Mouse (Mus musculus) left cerebral cortex, adult 8-10 months (tissue): ENCODE results near the gene Pik3r5. TPM values are rescaled to one million over a fixed set of nuclear protein-coding genes. Genes with fewer than 3 reads are reported as not detected.

Experiments
- DNase-seq, 2 experiments: peaks; one replicate each; pipeline ENCODE4 v3.0.0; 2022; ENCODE audit warnings: low spot score in 2 of 2
- total RNA-seq, 4 experiments: library from RNA; stranded (reverse); gene quantifications; 2 replicates each; pipeline ENCODE4 v1.2.4; 2022

The Pik3r5 gene
- total RNA-seq: 1 to 10 TPM; 3.2 to 4.4 (median 3.7) TPM

GRCm38 (mm10) chr11:68431699-68432360 is at the start of gene Pik3r5:
Gene Pik3r5, plus strand, starts transcription at chr11:68432121.
- peak in 1 of 2 experiments; percentile 34 for DNase-seq

DNA sequence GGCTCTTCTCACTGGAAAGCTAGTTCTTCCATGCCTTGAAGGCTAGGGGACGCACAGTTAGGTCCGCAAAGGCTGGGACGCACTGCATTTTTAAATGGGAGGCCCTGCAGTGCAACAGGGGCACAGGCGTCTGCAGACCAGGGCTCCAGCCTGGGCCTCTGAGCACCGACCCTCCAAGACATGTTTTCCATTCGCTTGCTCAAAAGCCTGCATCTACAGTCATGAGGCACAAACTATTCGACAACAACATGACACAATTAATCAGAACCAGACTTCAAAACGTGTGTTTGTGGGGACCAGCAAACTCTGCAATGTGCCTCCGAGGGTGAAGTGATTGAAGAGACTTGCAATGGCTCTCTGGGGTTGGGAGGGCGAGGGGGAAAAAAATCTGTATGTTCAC is 48.4 kb upstream of the Pik3r5 start:
- no peak for DNase-seq

GRCm38 (mm10) chr11:68384131-68384530 is 47.8 kb upstream of the Pik3r5 start:
- DNase-seq: no peak

GRCm38 (mm10) chr11:68384592-68385020 is 47.3 kb upstream of the Pik3r5 start:
- no peak for DNase-seq

- DNase-seq: no peak
Measured at GRCm38 (mm10) chr11:68385021-68385821, 46.7 kb upstream of the Pik3r5 start.

DNA sequence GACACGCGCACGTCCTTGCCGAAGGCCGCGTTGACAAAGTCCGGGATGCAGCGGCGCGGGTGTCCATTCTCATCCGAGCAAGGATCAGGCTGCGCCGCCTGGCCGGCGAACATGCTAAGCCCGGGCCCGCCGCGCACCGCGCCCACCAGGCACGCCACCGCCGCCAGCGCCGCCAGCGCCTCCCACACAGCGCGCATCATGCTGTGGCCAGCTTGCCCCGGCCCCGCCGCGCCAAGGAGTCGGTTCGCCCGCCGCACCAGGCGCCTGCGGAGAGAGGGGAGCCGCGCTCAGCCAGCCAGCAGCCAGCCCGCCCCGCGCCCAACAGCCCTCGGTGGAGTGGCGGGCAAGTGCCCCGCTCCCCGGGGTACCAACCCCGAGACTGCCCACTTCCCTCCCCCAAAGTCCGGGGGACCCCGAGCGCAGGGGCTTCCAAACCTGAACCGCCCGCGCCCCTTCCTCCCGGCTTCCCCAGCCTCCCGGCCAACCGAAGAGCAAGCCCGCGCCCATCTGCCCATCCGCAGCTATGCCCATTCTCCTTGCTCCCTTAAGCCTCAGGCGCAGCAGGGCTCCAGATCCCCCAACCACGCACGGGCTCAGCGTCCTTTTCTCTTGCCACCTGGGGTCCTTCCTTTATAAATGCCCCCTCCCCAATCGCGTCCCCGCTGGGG is 45.9 kb upstream of the Pik3r5 start:
- no peak for DNase-seq

DNA sequence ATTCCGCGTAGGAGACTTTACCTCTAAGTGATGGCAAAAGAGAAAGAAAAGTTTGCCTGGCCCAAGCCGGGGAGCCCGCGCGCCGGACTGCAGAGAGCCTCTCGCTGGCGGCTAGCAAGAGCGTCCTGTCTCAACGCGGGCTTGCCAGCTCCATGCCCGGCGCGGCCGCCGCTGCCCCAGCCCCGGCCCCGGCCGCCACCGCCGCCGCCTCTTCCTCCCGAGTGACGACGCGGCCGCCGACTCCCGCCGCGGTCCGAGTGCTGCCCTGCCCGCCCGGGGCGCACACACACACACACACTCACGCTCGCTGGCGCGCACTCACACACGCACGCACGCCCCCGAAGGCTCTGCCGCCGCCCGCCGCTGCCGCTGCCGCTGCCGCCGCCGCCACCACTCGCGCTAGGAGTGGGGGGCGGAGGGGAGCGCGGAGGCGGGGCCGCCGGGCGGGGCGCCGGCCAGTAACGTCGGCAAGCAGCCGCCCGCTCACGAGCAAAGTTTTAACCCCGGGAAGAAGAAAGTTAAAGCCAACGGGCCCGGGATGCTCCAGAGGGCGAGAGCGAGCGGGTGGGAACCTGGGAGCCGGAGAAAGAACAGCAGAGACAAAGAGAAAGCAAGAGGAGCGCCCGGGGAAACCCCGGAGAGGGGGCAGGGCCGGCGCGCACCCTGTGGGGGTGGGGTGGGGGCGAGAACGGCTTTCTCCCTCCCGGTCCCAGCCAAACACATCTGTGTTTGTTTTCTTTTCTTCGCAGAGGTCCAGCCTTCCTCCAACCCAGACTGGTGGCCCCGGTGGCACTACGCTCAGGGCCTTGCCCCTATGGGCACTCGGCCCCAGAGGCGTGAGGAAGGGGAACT is 45.1 kb upstream of the Pik3r5 start:
- no peak for DNase-seq

DNA sequence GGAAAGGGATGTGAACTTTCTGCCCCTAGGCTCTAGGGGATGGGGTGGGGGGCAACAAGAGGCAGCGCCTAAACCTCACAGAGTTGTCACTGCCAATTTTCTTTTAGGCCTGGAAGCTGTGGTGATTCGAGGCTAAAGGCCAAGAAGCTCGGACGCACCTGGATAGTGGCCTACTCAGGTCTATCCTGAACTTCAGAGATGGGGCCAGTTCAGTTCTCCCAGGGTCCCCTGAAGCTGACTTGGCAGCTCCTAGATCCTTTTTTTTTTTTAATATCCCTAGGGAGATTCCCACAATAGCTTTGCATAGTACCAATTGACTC is 44.5 kb upstream of the Pik3r5 start:
- no peak for DNase-seq

DNA sequence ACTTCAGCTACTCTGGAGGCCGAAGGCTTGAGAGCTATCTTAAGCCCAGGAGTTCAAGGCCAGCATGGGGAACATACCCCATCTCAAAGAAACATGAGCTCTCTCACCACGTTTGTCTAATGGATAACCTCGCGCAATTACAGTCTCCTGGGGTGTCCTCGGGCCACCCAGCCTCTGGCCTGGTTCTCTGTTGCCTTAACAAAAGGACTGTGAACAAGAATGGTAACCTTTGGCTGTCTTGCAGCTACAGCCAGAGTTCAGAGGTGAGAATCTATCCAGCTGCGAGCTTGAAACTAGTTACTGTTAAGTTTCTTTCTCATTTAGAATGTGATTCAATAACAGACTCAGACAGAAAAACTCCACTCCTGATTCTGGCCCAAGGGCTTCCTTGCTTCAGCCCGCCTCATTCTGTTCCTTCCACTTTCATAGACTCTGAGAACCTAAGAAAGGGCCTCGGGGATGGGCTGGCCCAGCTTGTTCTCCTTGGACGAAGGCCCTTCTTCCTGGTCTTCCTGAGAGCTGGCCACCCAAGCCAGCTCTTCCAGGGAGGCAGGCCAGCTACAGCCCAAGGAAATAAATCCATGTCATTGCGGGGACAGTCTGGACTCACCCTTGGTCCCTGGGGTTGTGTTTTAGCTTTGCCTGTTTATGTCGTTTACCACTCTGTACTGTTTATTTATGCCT is 43.8 kb upstream of the Pik3r5 start:
- no peak for DNase-seq

GRCm38 (mm10) chr11:68388655-68389015 is 43.3 kb upstream of the Pik3r5 start:
- no peak for DNase-seq

GRCm38 (mm10) chr11:68389621-68390020 is 42.3 kb upstream of the Pik3r5 start:
- no peak for DNase-seq

GRCm38 (mm10) chr11:68390381-68391287 is 41.3 kb upstream of the Pik3r5 start:
- no peak for DNase-seq

DNA sequence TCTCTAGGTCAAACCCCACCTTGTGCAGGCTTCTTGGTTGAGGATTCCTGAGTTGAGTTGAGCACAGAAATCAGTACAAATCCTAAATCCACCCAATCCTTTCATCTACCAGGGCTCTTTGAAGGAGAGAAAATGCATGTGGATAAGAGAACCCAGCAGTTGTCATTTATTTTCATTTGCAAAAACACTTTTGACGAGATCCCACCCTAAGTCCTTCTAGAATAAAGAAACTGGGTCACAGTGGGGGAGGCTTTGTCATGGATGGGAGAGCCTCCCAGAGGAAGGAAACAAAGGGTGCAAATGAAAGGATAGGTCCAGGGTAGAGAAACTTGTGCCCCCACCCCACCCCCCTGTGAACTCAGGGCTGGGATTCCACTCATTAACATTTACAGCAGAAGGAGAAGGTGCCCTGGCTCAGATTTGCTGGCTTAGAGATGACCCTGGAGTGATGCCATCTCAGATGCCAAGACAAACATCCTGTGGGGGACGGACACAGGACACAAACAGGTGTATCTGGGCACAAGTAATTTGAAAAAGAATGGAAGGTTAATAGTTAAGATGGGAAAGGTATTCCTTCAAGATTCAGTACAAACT is 37.9 kb upstream of the Pik3r5 start:
- no peak for DNase-seq

DNA sequence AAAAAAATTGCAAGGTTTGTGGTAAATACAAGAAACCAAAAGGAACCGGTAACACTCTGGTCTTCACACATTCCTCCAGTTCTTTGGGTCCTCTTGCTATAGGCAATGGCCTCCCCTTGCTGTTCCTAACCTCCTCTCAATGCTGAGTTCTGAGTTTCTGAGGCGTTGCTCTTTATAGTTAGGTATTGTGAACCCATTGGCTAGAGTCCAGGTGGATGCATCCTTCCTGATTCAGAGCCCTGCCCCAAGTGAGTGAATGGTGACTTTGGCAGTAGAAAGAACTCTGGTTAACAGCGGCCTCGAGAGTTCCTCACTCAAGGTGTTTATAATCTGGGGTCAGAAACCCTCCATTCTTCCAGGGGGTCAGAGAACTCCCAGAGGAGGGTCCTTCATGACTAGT is 37.2 kb upstream of the Pik3r5 start:
- DNase-seq: no peak

DNA sequence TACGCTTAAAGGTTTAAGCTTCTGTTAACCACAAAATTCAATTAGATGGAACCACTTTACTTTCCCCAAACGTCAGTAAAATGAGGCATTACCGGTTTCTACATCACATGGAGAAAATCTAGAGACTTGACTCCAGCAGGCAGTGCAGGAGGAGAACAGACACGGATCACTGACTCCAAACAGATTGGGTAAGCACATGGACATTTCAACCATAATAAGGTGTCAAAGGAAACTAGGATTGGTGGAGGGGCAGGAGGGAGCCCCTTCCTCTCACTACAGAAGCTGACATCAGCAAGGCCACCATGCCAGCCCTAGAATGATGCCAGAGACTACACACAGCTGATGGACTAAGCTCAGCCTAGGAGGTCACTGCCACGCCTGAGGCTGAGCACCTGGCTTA is 36.4 kb upstream of the Pik3r5 start:
- no peak for DNase-seq

DNA sequence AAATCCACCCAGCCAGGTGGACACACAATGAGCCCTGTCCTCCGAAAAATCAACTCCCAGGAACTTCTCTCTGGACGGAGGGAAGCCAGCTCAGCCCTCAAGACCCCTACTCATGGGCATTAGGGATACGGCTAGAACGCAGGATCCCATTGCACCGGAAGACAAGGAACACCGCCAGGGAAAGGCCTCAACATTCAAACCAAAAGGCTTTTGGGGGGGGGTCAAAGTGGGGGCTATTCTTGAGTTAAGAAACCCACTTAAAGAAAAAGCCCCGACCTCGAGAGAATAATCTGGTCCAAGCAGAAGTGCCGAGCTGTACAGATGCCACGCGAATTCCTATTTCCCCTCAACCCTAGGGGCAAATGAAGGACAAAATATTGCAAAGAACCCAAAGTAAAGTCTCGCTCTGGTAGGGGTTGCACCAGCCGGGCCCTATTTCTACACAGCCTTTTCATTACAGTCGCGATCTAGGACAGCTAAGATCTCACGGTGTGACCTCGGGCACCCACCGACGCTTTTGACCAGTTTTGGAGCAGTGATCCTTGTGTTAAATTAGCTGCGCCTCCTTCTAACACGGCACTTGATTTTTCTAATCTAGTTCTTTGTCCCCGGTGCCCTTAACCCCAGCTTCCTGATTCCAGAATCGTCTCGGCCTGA is 32.9 kb upstream of the Pik3r5 start:
- no peak for DNase-seq

DNA sequence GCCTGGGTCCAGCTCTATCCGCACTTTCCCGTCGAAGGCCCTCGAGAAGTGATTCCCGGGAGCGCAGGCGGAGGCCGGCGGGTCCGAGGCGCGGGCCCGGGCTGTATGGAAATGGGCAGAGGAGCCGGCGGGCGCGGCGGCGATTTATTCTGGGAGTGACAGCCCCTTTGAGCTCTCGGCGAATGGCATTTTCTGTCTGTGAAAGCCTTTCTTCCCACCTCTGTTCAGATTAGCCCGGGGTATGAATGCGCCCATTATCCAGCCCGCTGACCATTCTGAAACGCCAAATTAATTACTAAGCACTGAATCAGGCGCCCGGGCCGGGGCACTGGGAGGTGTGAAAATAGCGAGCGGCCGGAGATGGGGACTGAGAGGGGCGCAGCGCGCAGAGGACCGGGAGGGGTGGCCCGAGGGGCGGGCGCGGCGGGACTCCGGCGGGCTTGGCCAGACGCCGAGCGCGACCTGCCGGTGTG is 32.3 kb upstream of the Pik3r5 start:
- no peak for DNase-seq

DNA sequence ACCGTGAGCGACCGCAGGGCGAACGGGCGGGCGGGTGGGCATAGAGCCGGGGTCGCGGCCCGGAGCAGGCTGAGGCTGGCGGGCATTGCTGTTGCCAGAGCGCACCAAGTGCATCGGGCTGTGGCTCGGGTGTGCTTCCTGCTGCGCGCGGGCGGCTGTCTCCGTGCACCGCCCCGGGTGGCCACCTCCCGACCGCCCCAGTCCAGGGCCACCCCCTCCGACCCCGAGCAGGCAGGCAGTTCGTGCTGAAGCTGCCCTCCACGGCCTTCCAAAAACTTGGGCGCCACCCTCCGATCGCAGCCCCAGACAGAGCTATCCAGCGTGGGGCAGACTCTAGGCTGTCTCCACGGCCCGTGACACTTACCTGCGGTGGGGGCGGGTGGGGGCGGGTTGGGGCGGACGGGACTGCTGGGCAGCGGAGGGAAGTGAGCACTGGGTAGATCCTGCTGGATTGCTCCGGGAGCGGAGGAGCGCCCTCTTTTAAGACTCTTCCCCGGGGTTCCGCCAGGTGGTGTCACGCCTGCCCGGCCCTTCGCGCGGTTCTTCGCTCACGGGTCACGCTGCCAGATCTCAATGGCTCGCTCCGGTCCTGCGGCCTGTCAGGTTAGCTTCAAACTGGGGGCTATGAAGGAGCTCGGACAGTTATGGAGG is 31.8 kb upstream of the Pik3r5 start:
- no peak for DNase-seq
